Mouse (Mus musculus): ENCODE data around the gene Gm4869.
A peak's percentile ranks its signal among the peaks of the same experiment; 100 is the strongest.

The Gm4869 gene

GRCm38 (mm10) chr5:140517921-140518230 is 72.4 kb downstream of the Gm4869 start:
- DNase-seq (ENCODE audit: low read depth in 1 of 2, low spot score in 2 of 2) = no peak

DNA sequence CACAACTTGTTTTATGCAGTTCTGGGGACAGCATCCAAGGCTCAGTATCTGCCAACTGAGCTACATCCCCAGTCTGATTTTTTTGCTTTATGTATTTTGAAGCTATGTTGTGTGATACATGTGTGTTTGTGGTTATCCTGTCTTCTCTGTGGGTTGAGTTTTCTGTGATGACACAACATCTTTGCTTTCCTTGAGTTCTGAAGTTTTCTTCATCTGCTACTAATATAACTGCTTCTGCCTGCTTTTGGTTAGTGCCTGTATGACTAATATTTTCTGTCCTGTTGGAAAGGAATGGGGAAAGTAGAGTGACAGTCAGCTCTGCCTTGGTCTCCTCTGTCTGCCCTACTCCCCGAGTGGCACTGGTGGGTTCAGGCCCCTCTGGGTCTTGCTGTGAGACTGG is 75.8 kb downstream of the Gm4869 start:
- DNase-seq (ENCODE audit: low read depth in 1 of 2, low spot score in 2 of 2) = no peak

DNA sequence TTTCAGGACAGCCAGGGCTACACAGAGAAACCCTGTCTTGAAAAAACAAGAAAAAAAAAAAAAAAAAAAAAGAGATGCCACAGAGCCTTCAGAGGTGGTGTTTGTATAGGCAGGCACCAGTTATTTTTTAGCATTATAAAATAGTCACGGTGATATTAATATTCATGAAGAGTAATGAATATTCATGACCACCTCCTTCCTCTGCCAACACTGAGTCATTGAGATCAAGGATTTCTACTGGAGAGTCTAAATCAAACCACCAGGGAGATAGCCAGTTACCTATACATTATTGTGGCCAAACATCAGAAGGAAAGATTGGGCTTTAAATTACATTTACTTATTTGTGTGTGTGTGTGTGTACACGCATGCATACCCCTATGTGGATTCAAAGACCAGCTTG is 81.3 kb downstream of the Gm4869 start:
- DNase-seq (ENCODE audit: low read depth in 1 of 2, low spot score in 2 of 2) = no peak

DNA sequence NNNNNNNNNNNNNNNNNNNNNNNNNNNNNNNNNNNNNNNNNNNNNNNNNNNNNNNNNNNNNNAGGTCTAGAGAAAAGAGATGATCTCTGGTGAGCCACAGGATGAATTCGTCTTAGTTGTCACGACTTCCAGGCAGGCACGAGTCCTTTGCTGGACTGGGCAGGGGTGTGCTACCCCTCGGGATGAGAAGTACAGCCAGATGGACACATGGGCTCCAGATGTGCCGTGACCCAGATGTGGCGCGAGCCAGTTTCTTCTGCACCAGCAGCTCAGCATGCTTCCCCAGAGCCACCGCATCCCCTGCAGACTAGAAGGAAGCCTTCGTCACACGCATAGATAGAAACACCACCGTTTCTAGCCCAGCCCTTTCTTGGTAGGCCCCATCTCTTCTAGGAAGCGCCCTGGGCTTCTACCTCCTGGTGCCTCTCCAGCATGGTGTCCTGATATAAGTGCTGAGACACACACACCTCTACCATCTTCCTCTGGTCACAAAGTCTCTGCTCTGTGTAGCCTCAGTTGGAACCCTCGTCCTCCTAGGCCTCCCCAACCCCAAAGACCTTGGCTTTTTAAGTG is 92.8 kb downstream of the Gm4869 start:
- no peak for DNase-seq (ENCODE audit: low read depth in 1 of 2, low spot score in 2 of 2)

DNA sequence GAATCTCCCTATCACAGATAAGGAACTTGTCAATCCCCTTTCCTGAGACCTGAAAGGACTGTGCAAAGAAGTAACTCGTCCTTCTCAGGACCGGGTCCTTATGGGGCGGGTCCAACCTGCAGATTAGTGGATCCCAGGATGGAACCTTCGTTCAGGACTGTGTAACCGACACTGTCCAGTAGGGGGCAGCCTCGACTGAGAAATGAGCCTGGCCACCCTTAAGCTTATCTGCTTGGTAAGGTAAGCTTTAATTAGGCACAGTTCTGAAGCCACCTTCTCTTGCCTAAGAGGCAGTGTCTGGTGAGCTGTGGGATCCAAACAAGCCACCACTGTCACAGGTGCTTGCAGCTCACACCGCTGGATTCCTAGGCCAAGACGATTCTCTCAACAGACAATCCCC is 94.7 kb downstream of the Gm4869 start:
- peak; percentile 21 to 76 for DNase-seq (ENCODE audit: low read depth in 1 of 2, low spot score in 2 of 2)

DNA sequence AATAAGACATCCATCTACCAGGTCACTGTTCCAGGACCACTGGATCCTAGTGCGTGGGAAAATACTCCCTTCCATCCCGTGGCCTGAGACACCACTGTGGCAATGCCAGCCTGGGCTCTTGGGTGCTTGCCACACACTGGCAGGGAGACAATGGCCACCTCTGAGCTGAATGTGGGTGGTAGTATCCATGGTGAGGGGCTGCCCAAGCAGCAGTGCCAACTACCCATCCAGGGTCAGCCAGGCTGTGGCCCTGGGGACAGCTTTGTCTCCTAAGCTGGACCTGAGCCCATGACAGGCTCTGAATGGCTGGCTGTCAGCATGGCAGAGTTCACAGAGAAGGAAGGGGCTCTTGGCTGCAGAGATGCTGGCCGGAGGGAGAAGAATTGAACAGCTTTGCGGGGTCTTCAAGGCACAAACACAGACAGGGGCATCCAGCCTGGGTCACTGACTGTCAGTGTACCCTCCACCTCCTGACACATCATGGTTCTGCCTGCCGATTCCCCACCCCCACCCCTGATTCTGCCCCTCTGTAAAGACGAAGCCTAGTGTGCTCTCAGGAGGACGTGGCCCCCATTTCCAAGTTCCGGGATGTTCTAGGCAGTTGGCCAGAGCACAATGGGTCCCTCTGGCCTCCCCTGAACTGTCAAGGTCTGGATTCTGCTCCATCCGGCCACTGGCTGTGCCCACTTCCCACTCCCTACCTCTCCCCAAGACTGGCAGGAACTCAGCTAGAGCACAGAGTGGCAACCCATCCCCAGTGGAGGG is 97.5 kb downstream of the Gm4869 start:
- no peak for DNase-seq (ENCODE audit: low read depth in 1 of 2, low spot score in 2 of 2)

Data from monocyte, adult 2 months (primary cell).